8 mouse cellular contexts compared by ENCODE assay signal in the genomic region with DNA sequence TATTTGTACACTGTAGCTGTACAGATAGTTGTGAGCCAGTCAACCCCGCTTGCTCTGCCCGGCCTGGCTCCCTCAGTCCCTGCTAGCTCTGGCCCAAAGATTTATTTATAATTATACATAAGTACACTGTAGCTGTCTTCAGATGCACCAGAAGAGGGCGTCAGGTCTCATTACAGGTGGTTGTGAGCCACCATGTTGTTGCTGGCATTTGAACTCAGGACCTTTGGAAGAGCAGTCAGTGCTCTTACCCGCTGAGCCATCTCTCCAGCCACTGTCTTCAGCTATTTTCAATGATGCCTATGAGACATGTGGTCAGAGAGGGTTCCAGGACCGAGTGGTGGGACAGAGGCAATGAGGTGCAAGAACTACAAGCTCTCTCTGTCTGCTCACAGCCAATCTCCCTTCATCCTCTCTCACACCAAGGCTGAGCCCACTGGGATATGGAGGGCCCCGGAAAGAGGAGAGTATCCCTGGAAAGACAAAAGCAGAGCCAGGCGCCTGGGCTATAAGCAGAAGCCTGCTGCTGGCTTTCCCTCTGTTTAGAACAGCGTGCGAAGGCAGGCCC. TPM values are rescaled to one million over a fixed set of nuclear protein-coding genes. Genes with fewer than 3 reads are reported as not detected.
DNase-seq lines count a peak whose midpoint lies in the region; ATAC-seq and TF ChIP-seq lines count a peak whose summit lies in the region.
"Not testable (repeated sequence)": the region's sequence is repeated elsewhere in the genome, so short reads cannot be mapped to it uniquely, and the experiment has no call there.
"Had no signal": no experiment of that assay in that cellular context is flagged by ENCODE, and none has a peak within 500 bp of the region (broad histone marks: within the 10 kb centered on the region; RNA-seq: fewer than 3 reads in every experiment).

No protein-coding gene starts in this region.

- H3K4me2 ChIP-seq in kidney, embryonic 15.5 days; lung, postnatal 0 days (replicated peaks; ENCODE audit: low read depth, low read length); neural tube, embryonic 13.5 days: not testable (repeated sequence)

- peak; percentile 49 for DNase-seq in NIH3T3 (ENCODE audit: low read depth)
- DNase-seq in forebrain, embryonic 10.5 days (ENCODE audit: extremely low spot score, low spot score); heart, adult 2 months; hindbrain, embryonic 10.5 days (ENCODE audit: low spot score); lung, postnatal 0 days (ENCODE audit: low spot score): not testable (repeated sequence)

- peaks cover 34% of the 10 kb centered on the region for H3K4me1 ChIP-seq in forebrain, embryonic 10.5 days
- H3K4me1 ChIP-seq in heart, adult 2 months (ENCODE audit: control insufficient read depth, insufficient read depth, low read length): peaks cover 17% of the 10 kb centered on the region
- H3K4me1 ChIP-seq in hindbrain, embryonic 10.5 days (replicated peaks): peaks cover 36% of the 10 kb centered on the region
- peaks cover 28% of the 10 kb centered on the region for H3K4me1 ChIP-seq in kidney, embryonic 15.5 days
- H3K4me1 ChIP-seq in lung, postnatal 0 days (ENCODE audit: insufficient read depth, low read depth, low read length): not testable (repeated sequence)
- H3K4me1 ChIP-seq in neural tube, embryonic 13.5 days (replicated peaks): peaks cover 22% of the 10 kb centered on the region

- not testable (repeated sequence) for H3K27me3 ChIP-seq in forebrain, embryonic 10.5 days (ENCODE audit: poor library complexity, severe bottlenecking); heart, adult 2 months (ENCODE audit: control insufficient read depth, insufficient read depth, low read length); hindbrain, embryonic 10.5 days (ENCODE audit: insufficient read depth, poor library complexity, severe bottlenecking); kidney, embryonic 15.5 days; lung, postnatal 0 days (replicated peaks; ENCODE audit: insufficient read depth, low read length); neural tube, embryonic 13.5 days

- not testable (repeated sequence) for H3K9ac ChIP-seq in heart, adult 2 months (ENCODE audit: low read depth, low read length); kidney, embryonic 15.5 days; lung, postnatal 0 days (replicated peaks; ENCODE audit: low read depth)
- 0 out of 2 replicates have a peak overlapping the region, but pooled peaks have one; percentile 26 for H3K9ac ChIP-seq in neural tube, embryonic 13.5 days

- not testable (repeated sequence) for H3K4me3 ChIP-seq in forebrain, embryonic 10.5 days; heart, adult 2 months; hindbrain, embryonic 10.5 days; kidney, embryonic 15.5 days (replicated peaks); lung, postnatal 0 days (ENCODE audit: low read depth, low read length); neural tube, embryonic 13.5 days

- H3K9me3 ChIP-seq in forebrain, embryonic 10.5 days; hindbrain, embryonic 10.5 days; kidney, embryonic 15.5 days (replicated peaks); lung, postnatal 0 days (ENCODE audit: low read length); neural tube, embryonic 13.5 days: not testable (repeated sequence)

- not testable (repeated sequence) for TF ChIP-seq EP300 in heart, adult 2 months (IDR thresholded peaks at IDR 0.05; ENCODE audit: insufficient read depth, low read depth, low read length); lung, postnatal 0 days (IDR thresholded peaks at IDR 0.05)

- not testable (repeated sequence) for TF ChIP-seq POLR2A in heart, adult 2 months (IDR thresholded peaks at IDR 0.05; ENCODE audit: insufficient read depth, low read depth, low read length)

- intact Hi-C loops in heart, adult 2 months (cut with DNase I): loop anchor here (1.0 kb wide), 1 partner anchor 49 kb away; no protein-coding TSS in a partner anchor

- peak overlapping the region; percentile 63 for H3K27ac ChIP-seq in forebrain, embryonic 10.5 days
- H3K27ac ChIP-seq in heart, adult 2 months: peak overlapping the region; percentile 34; the same call in 1 of the 2 replicates
- peak overlapping the region; percentile 69 for H3K27ac ChIP-seq in hindbrain, embryonic 10.5 days
- 0 out of 2 replicates have a peak overlapping the region, but pooled peaks have one; percentile 3 for H3K27ac ChIP-seq in kidney, embryonic 15.5 days
- H3K27ac ChIP-seq in lung, postnatal 0 days (ENCODE audit: low read length): peak overlapping the region; percentile 69
- not testable (repeated sequence) for H3K27ac ChIP-seq in neural tube, embryonic 13.5 days (replicated peaks)

- H3K36me3 ChIP-seq in forebrain, embryonic 10.5 days (replicated peaks); heart, adult 2 months (ENCODE audit: control insufficient read depth, insufficient read depth, low read length); hindbrain, embryonic 10.5 days; kidney, embryonic 15.5 days; lung, postnatal 0 days (ENCODE audit: insufficient read depth, low read length); neural tube, embryonic 13.5 days: not testable (repeated sequence)

- 74% methylated on average over 9 of the region's 9 CpGs for WGBS in forebrain, embryonic 10.5 days
- WGBS in heart, adult 2 months: 72% methylated on average over 9 of the region's 9 CpGs
- WGBS in hindbrain, embryonic 10.5 days: 78% methylated on average over 9 of the region's 9 CpGs
- WGBS in kidney, embryonic 15.5 days: 77% methylated on average over 9 of the region's 9 CpGs
- WGBS in lung, postnatal 0 days: 67% methylated on average over 9 of the region's 9 CpGs
- WGBS in neural tube, embryonic 13.5 days: 76% methylated on average over 9 of the region's 9 CpGs

- peak; percentile 24 for TF ChIP-seq CTCF in heart, adult 2 months (IDR thresholded peaks at IDR 0.05)
- TF ChIP-seq CTCF in lung, postnatal 0 days (IDR thresholded peaks at IDR 0.05): peak; percentile 21; the same call in 1 of the 2 replicates

- not testable (repeated sequence) for ATAC-seq in kidney, embryonic 15.5 days (replicated peaks; ENCODE audit: low FRiP score); lung, postnatal 0 days; neural tube, embryonic 13.5 days (ENCODE audit: low read depth)

- not testable (repeated sequence) for H3K79me2 ChIP-seq in heart, adult 2 months (replicated peaks; ENCODE audit: control insufficient read depth, insufficient read depth, low read length)

RNA-seq across cellular contexts. Expression of gene Zcchc14, which starts 15.3 kb away (rescaled TPM):
- 16.4 and 16.9 TPM in 2 replicates for polyA plus RNA-seq in forebrain, embryonic 10.5 days (2016; fragmentation: Nextera tagmentation; extraction: Ambion mirVana)
- 10 to 100 TPM; 28.5 to 30.0 TPM for total RNA-seq in heart, adult 2 months (2021)
- polyA plus RNA-seq in heart, adult 2 months (2012; rRNA removed): 17.6 and 22.1 TPM in 2 replicates
- 14.6 and 17.3 TPM in 2 replicates for polyA plus RNA-seq in hindbrain, embryonic 10.5 days (2016; fragmentation: Nextera tagmentation; extraction: Ambion mirVana)
- 16.3 and 17.2 TPM in 2 replicates for polyA plus RNA-seq in kidney, embryonic 15.5 days (2015; fragmentation: Nextera tagmentation; extraction: Ambion mirVana)
- polyA plus RNA-seq in lung, postnatal 0 days (2015; fragmentation: Nextera tagmentation; extraction: Ambion mirVana): 11.1 and 14.7 TPM in 2 replicates
- polyA plus RNA-seq in neural tube, embryonic 13.5 days (2015; fragmentation: Nextera tagmentation; extraction: Ambion mirVana): 22.2 and 23.6 TPM in 2 replicates
- polyA plus RNA-seq: erythroblast, embryonic 14.5 days had no signal
